Mouse (Mus musculus): ENCODE data around the gene Gm9117. TPM values are rescaled to one million over a fixed set of nuclear protein-coding genes. Genes with fewer than 3 reads are reported as not detected.

Gene Gm9117
- polyA plus RNA-seq (2012; rRNA removed), result not detected in 2 replicates

GRCm38 (mm10) chr3:93943443-93943842 is at the start of gene Gm9117:
Gm9117 (minus strand) TSS chr3:93943543.

DNA sequence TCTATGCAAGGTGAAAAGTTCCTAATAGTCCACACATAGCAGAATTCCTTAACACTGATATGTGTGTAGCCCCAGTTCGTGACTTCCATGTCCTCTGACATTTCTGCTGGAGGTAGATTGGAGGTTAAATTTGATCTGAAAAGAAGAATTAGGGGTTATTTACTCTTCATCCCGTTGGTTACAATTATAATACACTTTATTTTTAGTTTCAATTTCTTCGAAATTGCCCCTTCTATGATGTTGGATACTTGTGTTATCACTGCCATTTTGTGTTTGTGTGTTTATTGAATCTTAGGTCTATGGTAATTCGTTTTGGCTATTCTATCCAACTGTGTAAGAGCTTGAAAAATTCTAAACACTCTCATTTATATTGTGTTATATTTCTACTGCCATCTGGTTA is 17.9 kb upstream of the Gm9117 start, which contains the start of gene Tdpoz5:
TSS of gene Tdpoz5 (minus strand) at position 101 of the 400 bp plus-strand sequence.

Other genes with a start within 250 kb of the Gm9117 start
- gene Gm5773, start 170.5 kb downstream of the Gm9117 start, polyA plus RNA-seq (2012; rRNA removed), result not detected in 2 replicates
- not detected in 2 replicates for gene Tdpoz4, start 147.1 kb downstream of the Gm9117 start, polyA plus RNA-seq (2012; rRNA removed)
- not detected in 2 replicates for gene Tdpoz3, start 117.5 kb downstream of the Gm9117 start, polyA plus RNA-seq (2012; rRNA removed)
- not detected in 2 replicates for gene Tdpoz5, start 17.8 kb upstream of the Gm9117 start, polyA plus RNA-seq (2012; rRNA removed)
- gene Gm9125, start 111.3 kb upstream of the Gm9117 start, polyA plus RNA-seq (2012; rRNA removed), result not detected in 2 replicates
- not detected in 2 replicates for gene Gm10697, start 129.1 kb upstream of the Gm9117 start, polyA plus RNA-seq (2012; rRNA removed)
- gene Gm10696, start 234.7 kb upstream of the Gm9117 start, polyA plus RNA-seq (2012; rRNA removed), result not detected in 2 replicates